Mouse (Mus musculus) megakaryocyte, adult 5-6 weeks (primary cell): ENCODE measurements around the gene Fam43a. TPM values are rescaled to one million over a fixed set of nuclear protein-coding genes. Genes with fewer than 3 reads are reported as not detected.

Source experiments
- ATAC-seq: 2 replicates; pipeline ENCODE4 v1.8.0; 2016; ENCODE audit warnings: mild to moderate bottlenecking, inconsistent platforms; ENCODE audit not compliant: poor library complexity, severe bottlenecking
- total RNA-seq, 2 experiments: library from RNA; stranded (forward) in 1 of 2; stranded (reverse) in 1 of 2; fragments of 153-499, 151-499 nt in 1 of 2; fragments of 221-1000, 200-1000 nt in 1 of 2; gene quantifications; 2 replicates each; pipeline versions ENCODE4 v1.2.3 to v1.2.4; 2015 to 2017

The Fam43a gene
- total RNA-seq, 2 experiments from 2014 or later = 4.6 to 7.9 TPM

DNA sequence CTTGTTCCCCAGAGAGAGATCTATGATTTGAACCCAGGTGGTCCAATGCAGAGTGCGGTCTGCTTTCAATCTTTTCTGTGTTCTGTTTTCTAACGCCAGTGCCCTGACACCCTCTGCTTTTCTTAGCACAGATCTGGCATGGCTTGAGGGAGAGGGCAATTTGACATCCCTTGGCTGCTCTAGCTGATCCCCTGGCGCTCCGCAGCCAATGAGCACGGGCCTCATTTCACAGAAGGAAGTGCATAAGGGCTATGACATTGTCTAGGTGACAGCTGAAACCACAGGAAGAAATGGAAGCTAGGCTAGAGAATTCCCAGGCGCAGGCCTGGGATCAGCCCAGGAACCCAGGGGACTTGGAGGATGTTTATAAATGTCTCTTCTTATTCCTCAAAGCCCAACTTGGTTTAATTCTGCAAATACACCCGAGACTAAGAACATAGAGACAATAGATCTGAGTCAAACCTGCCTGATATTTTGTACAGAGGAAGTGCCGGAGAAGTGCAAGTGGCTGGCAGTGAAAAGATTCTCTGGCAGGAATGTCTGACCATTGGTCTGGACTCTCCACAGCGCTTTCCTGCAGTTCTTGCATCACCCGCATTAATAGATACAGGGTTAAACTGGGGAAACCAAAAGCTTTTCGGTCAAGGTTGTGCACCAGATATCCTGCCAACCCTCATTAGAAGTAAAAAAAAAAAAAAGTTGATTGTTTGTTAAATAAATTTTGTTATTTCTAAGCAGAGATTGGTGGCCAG is 28.2 kb downstream of the Fam43a start:
- no peak for ATAC-seq

DNA sequence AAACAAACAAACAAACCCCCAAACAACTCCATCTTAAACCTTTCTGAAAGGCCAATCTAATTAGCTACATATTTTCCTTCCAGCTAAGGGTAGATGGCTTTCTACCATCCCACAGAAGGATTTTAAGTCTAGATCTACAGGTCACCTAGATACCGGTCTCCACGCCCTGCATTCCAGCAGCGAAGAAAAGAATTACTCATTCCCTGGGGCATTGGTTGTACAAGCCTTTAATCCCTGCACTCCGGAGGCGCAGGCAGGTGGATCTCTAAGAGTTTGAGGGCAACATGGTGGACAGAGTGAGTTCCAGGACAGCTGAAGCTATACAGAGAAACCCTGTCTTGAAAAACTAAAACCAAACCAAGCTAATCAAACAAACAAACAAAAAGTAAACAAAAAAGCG is 28.9 kb downstream of the Fam43a start:
- ATAC-seq = no peak

DNA sequence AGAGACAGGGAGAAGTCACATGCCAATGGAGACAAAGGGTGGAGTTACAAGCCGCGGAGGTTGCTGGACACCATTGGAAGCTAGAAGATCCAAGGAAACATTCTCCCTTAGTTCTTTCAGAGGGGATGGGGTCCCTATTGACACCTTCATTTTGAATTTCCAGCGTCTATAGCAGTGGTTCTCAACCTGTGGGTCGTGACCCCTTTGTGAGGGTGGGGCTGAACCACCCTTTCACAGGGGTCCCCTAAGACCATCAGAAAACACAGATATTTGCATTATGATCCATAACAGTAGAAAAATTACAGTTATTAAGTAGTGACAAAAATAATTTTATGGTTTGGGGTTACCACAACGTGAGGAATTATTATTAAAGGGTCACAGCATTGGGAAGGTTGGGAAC is 30.0 kb downstream of the Fam43a start:
- ATAC-seq = no peak

DNA sequence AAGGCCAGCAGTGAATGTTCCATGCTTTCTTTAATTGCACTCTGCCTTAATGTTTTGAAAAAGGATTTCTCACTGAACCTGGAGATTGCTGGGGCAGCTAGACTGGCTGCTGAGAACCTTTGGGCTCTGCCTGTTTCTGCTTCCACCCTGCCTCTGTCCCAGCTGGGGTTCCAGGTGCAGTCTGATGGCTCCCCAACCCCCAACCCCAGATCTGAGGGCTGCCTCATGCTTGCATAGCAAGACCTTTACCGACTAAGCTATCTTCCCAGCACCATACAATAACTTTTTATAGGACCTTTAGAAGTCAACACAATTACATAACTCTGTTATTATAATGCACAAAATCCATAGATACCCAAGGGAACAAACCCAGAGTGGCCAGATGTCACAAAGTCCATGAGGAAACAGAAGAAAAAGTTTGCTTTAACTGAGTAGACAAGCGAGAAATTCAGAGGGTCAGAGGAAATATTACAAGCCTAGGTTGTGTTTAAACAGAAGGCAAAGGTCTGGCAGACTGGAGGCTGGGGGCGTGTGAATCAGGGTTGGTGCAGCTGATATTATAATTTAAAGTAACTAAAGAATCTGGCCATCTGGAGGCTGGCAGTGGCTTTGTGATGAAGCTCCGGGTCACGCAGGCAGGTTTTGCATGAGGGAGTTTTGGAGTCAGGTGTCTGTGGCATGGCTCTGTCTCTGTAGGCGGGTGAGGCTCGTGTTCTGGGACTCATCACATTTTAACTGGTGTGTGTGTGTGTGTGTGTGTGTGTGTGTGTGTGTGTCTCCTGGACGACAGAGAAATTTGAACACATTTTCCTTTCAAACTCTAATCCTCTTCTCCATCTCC is 34.6 kb downstream of the Fam43a start:
- ATAC-seq = no peak

DNA sequence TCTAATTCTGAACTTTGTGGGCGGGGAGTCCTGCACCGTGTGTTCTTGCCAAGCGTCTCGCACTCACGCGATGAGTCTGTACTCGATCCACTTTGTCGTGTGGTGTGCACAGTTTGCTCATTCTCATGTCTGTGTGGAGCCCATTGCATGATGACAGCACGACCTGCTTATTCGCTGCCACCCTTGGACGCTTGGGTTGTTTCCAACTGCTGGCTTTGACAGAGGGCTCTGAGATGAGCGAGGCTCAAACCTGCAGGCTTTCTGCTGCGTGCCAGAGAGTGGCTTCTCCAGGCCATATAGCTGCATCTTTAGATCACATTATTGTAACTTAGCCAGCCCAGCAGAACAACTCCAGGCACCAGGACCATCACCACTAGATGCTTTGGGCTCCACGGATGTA is 39.1 kb downstream of the Fam43a start:
- no peak for ATAC-seq

DNA sequence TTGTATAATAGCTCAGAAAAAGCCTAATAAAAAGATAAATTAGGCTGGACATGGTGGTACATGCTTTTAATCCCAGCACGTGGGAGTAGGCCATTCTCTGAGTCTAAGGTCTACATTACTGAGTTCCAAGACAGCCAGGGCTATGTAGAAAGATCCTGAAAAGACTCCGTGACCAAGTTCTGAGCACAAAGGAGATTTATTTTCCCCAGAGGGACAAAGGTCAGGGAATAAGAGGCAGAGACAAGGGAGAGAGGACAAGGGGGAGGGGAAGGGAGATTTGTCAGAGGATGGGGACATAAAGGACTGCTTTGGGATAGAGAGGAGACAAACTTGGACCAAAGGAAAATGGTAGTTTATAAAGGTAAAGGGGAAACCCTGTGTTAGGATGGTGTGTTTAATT is 41.1 kb downstream of the Fam43a start:
- ATAC-seq = no peak

DNA sequence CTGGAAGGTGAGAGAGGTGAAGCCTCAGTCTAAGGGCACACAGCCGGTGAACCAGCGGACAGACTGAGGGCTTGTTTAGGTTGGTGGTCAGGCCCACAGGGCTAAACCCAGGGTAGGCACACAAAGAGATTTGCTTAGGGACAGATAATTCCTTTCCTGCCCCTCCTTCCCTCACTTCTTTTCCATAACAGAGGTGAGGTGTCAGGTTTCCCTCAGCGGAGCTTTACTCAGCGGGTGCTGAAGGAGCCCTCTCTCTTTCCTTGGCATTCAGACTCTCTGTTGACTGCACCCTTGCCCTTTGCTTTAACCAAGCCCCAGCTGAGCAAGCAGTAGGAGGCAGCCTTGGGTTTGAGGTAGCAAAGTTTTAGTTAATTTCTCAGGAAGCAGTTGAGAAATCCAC is 41.9 kb downstream of the Fam43a start:
- ATAC-seq = no peak

DNA sequence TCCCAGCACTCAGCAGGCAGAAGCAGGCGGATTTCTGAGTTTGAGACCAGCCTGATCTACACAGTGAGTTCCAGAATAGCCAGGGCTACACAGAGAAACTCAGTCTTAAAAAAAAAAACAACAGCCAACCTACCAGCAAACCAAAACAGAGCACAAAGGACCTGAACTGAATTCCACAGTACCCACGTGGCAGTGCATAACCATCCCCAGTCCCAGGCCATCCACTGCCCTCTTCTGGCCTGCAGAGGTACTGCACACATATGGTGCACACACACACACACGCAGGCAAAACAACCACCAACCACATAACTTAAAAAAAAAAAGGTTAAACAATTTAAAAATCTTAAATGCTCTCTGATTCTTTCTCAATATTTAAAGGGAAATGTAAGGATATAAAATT is 42.7 kb downstream of the Fam43a start:
- ATAC-seq = no peak

DNA sequence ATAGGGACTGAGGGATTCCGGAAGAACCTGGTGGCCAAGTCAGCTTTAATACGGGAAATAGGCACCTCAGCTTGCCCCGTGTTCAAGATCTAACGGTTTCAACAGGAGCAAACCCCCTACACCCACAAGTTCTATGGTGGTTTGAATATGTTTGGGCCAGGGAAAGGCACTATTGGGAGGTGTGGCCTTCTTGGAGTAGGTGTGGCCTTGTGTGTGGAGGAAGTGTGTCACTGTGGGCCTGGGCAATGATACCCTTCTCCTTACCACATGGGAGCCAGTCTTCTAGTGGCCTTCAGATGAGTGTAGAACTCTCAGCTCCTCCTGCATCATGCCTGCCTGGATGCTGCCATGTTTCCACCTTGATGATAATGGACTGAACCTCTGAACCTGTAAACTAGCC is 45.5 kb downstream of the Fam43a start:
- no peak for ATAC-seq

DNA sequence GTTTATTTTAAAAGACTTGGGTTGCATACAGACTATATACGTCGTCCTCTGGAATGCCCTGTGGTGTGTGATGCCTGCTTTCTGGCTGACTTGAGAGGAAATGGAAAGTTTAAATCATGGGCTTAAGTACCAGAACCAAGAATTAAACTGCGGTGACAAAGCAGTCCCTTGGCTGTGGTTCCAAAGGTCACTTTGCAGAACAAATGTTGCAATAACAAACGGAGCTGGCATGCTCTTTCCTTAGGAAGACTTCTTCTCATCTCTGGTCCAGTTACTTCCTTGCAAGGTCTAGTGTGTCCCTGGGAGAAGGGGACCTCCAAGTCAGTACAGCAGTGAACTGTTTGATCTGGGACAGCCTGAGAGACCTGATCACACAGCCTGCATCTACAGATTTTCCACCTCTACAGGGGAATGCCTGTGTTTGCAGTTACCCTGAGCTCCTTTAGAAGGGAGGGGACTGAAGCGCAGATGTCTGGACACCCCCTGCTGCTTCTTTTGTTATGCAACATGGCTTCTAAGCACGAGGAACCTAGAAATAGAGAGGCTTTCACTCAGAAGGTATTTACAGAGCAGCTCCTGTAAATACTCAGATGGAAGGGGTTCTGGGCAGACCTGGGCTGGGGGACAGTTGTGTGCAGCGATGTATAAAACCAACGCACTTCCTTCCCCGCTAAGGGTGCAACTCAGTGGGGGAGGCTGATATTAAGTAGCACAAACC is 46.5 kb downstream of the Fam43a start:
- no peak for ATAC-seq

DNA sequence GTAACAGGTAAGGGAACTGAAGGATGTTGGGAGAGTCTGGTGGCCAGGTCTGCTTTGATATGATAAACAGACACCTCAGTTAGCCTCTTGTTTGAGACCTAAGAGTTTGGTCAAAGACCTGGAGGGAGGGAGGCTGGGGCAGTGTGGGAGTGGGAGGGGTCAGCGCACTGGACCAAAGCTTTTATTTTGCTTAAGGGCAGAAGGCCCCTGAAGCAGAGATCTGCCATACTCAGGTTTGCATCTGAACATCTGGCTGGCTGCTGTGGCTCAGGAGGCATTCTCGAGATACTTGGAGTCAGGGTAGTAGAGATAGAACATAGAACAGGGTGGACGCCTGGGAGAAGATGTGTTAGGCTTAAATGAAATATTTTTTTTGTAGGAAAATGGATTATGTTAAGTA is 47.3 kb downstream of the Fam43a start:
- ATAC-seq = no peak

DNA sequence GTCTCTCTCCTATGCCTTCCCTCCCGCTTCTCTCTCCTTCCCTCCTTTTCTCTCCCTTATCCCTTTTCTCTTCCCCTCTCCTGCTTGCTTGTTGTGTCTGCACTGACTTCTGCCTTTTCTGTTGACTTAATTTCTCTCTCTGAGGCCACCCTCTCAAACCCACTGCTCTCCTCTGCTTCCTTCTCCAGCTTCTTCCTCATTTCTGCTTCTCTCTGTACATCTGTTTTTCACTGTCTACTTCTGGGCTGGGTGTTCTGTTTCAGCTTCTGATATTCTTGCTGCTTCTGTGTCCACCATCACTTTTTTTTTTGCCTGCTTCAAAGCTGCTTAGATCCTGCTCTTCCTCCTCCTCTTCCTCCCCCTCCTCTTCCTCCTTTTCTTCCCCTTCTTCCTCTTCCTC is 51.8 kb downstream of the Fam43a start:
- ATAC-seq = no peak

Other genes starting within 250 kb of the Fam43a start
- gene Atp13a3, start 193.7 kb upstream of the Fam43a start, total RNA-seq (2015) = 101 and 107 TPM in 2 replicates
- gene Atp13a3, start 193.7 kb upstream of the Fam43a start, total RNA-seq (2017) = 85.2 and 87.7 TPM in 2 replicates
- not detected in 2 replicates for gene Tmem44, start 48.9 kb upstream of the Fam43a start, total RNA-seq (2015)
- 0.04 TPM in 2 replicates for gene Tmem44, start 48.9 kb upstream of the Fam43a start, total RNA-seq (2017)
- gene Lsg1, start 12.1 kb upstream of the Fam43a start, total RNA-seq (2015) = 19.2 and 19.9 TPM in 2 replicates
- 38.2 and 42.9 TPM in 2 replicates for gene Lsg1, start 12.1 kb upstream of the Fam43a start, total RNA-seq (2017)